Mouse (Mus musculus): Measurements from ENCODE around the gene Crlf1.

Crlf1 gene

GRCm38 (mm10) chr8:70468733-70469132 lies 24.2 kb upstream of the Crlf1 start:
- no peak for DNase-seq (ENCODE audit: low spot score in 2 of 2)

- DNase-seq (ENCODE audit: low spot score in 2 of 2) = no peak
Measured at GRCm38 (mm10) chr8:70469295-70469916, 23.6 kb upstream of the Crlf1 start.

- DNase-seq (ENCODE audit: low spot score in 2 of 2) = no peak
Measured at GRCm38 (mm10) chr8:70469938-70470337, 23.0 kb upstream of the Crlf1 start.

- no peak for DNase-seq (ENCODE audit: low spot score in 2 of 2)
Measured at GRCm38 (mm10) chr8:70471856-70472255, 21.1 kb upstream of the Crlf1 start.

- DNase-seq (ENCODE audit: low spot score in 2 of 2) = peak; percentile 87 to 90
Measured at GRCm38 (mm10) chr8:70476333-70477268, 16.4 kb upstream of the Crlf1 start, which contains the start of gene Klhl26. Klhl26 (minus strand) TSS chr8:70476968.

- no peak for DNase-seq (ENCODE audit: low spot score in 2 of 2)
Measured at GRCm38 (mm10) chr8:70477269-70477982, 15.5 kb upstream of the Crlf1 start.

- DNase-seq (ENCODE audit: low spot score in 2 of 2) = peak in 1 of 2 experiments; percentile 70
Measured at GRCm38 (mm10) chr8:70481908-70482307, 11.1 kb upstream of the Crlf1 start.

- no peak for DNase-seq (ENCODE audit: low spot score in 2 of 2)
Measured at GRCm38 (mm10) chr8:70482943-70483342, 10.0 kb upstream of the Crlf1 start.

GRCm38 (mm10) chr8:70486191-70486681 lies 6.7 kb upstream of the Crlf1 start:
- DNase-seq (ENCODE audit: low spot score in 2 of 2) = no peak

- no peak for DNase-seq (ENCODE audit: low spot score in 2 of 2)
Measured at GRCm38 (mm10) chr8:70486941-70487520, 5.9 kb upstream of the Crlf1 start, which contains the start of gene Tmem59l. Tmem59l (minus strand) TSS chr8:70487358.

GRCm38 (mm10) chr8:70487993-70488796 lies 4.8 kb upstream of the Crlf1 start:
- DNase-seq (ENCODE audit: low spot score in 2 of 2) = no peak

- DNase-seq (ENCODE audit: low spot score in 2 of 2) = no peak
Measured at GRCm38 (mm10) chr8:70488931-70489470, 4.0 kb upstream of the Crlf1 start.

- DNase-seq (ENCODE audit: low spot score in 2 of 2) = no peak
Measured at GRCm38 (mm10) chr8:70489576-70489975, 3.4 kb upstream of the Crlf1 start.

GRCm38 (mm10) chr8:70490061-70490879 lies 2.7 kb upstream of the Crlf1 start:
- no peak for DNase-seq (ENCODE audit: low spot score in 2 of 2)

- DNase-seq (ENCODE audit: low spot score in 2 of 2) = no peak
Measured at GRCm38 (mm10) chr8:70490880-70491495, 2.0 kb upstream of the Crlf1 start.

GRCm38 (mm10) chr8:70493692-70494415 lies 896 bp downstream of the Crlf1 start:
- no peak for DNase-seq (ENCODE audit: low spot score in 2 of 2)

GRCm38 (mm10) chr8:70494416-70494945 lies 1.5 kb downstream of the Crlf1 start:
- DNase-seq (ENCODE audit: low spot score in 2 of 2) = no peak
